Mouse (Mus musculus) E14TG2a.4 (cell line): ENCODE data around the gene Trappc13.

Experiments
- CTCF ChIP-seq: conservative IDR thresholded peaks from 2 replicates; pipeline ENCODE4 v1.5.1; 2014; ENCODE audit warnings: low read length
- NANOG ChIP-seq: IDR thresholded peaks from 2 replicates; pipeline ENCODE4 v1.6.1; 2014; ENCODE audit warnings: borderline replicate concordance, low read length, mixed read lengths
- POU5F1 ChIP-seq: IDR thresholded peaks from 2 replicates; pipeline ENCODE4 v1.6.1; 2014; ENCODE audit warnings: low read length, borderline replicate concordance

DNA sequence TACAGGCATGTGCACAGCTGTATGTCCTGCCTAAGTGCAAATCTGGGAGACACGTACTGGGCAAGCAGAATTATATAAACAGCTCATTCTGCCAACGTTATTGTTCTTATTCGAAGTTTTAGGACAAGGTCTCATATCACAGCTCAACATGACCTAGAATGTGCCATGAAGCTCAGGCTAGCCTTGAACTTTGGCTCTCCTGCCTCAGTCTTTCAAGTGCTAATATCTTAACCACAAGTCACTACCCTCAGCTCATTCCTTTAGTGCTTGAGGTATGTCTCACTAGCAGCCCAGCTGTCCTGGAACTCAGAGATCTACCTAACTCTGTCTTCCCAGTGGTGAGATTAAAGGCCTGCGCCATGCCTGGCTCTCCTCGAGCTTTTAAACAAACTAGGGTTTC, 6.6 kb downstream of the Trappc13 start:
- no peak for TF ChIP-seq CTCF
- no peak for TF ChIP-seq POU5F1
- no peak for TF ChIP-seq NANOG
